In genomic region chr17:73329071-73329470, GRCm38 (mm10) we compare ENCODE assay signal across 22 mouse cellular contexts.
DNase-seq lines count a peak whose midpoint lies in the region; ATAC-seq and TF ChIP-seq lines count a peak whose summit lies in the region.
"Had no signal": no experiment of that assay in that cellular context is flagged by ENCODE, and none has a peak within 500 bp of the region (broad histone marks: within the 10 kb centered on the region; RNA-seq: fewer than 3 reads in every experiment).

No protein-coding gene starts in this region.

- ATAC-seq in embryonic facial prominence, embryonic 14.5 days (ENCODE audit: low read depth), result peak; percentile 22; the same call in 1 of the 2 replicates
- ATAC-seq in hindbrain, embryonic 16.5 days, result peak; percentile 59
- no peak for ATAC-seq in midbrain, postnatal 0 days (ENCODE audit: low FRiP score)
- ATAC-seq in midbrain, embryonic 14.5 days (ENCODE audit: low FRiP score, low TSS enrichment), result no peak
- ATAC-seq: intestine, postnatal 0 days; lung, postnatal 0 days; midbrain, embryonic 16.5 days had no signal

- H3K4me2 ChIP-seq in embryonic facial prominence, embryonic 14.5 days (ENCODE audit: low read depth, low read length), result no peak overlapping the region
- H3K4me2 ChIP-seq in hindbrain, embryonic 16.5 days (ENCODE audit: low read length), result no peak overlapping the region
- no peak overlapping the region for H3K4me2 ChIP-seq in midbrain, postnatal 0 days (ENCODE audit: low read depth, low read length, poor library complexity, severe bottlenecking)
- no peak overlapping the region for H3K4me2 ChIP-seq in midbrain, embryonic 14.5 days (ENCODE audit: low read length)
- H3K4me2 ChIP-seq: heart, embryonic 12.5 days; liver, embryonic 15.5 days; stomach, embryonic 15.5 days had no signal

- DNase-seq in embryonic facial prominence, embryonic 14.5 days (ENCODE audit: low spot score), result peak; percentile 59
- DNase-seq in embryonic facial prominence, embryonic 10.5 days (ENCODE audit: low spot score), result no peak
- no peak for DNase-seq in hindbrain, embryonic 10.5 days (ENCODE audit: low spot score)
- DNase-seq in midbrain, postnatal 0 days (ENCODE audit: low spot score), result peak; percentile 61
- DNase-seq in midbrain, embryonic 14.5 days, result no peak
- peak; percentile 55 for DNase-seq in fat pad, adult 2 months (ENCODE audit: extremely low read depth, low read depth, low spot score)
- DNase-seq: adrenal gland, postnatal 25 days; gastrocnemius, postnatal 14 days; heart, adult 11 months; heart, postnatal 10 days; kidney, postnatal 25 days; liver; thymus, postnatal 25 days had no signal

- H3K4me1 ChIP-seq in embryonic facial prominence, embryonic 14.5 days (ENCODE audit: control insufficient read depth, insufficient read depth, low read length), result no peaks in the 10 kb centered on the region
- H3K4me1 ChIP-seq in embryonic facial prominence, embryonic 10.5 days, result no peaks in the 10 kb centered on the region
- H3K4me1 ChIP-seq in hindbrain, embryonic 16.5 days (ENCODE audit: control insufficient read depth, insufficient read depth, low read depth, low read length), result peaks cover 3% of the 10 kb centered on the region; the same call in 1 of the 2 replicates
- H3K4me1 ChIP-seq in hindbrain, embryonic 10.5 days (replicated peaks), result peaks cover 11% of the 10 kb centered on the region
- no peaks in the 10 kb centered on the region for H3K4me1 ChIP-seq in midbrain, postnatal 0 days (ENCODE audit: insufficient read depth, low read length)
- no peaks in the 10 kb centered on the region for H3K4me1 ChIP-seq in midbrain, embryonic 14.5 days (ENCODE audit: control insufficient read depth, insufficient read depth, low read length)
- H3K4me1 ChIP-seq: liver, embryonic 15.5 days; stomach, embryonic 15.5 days had no signal

- H3K27me3 ChIP-seq in embryonic facial prominence, embryonic 14.5 days (replicated peaks; ENCODE audit: control insufficient read depth, insufficient read depth, low read length), result no peaks in the 10 kb centered on the region
- H3K27me3 ChIP-seq in embryonic facial prominence, embryonic 10.5 days (replicated peaks; ENCODE audit: low read depth, poor library complexity, severe bottlenecking), result no peaks in the 10 kb centered on the region
- no peaks in the 10 kb centered on the region for H3K27me3 ChIP-seq in hindbrain, embryonic 16.5 days (replicated peaks; ENCODE audit: control insufficient read depth, insufficient read depth, low read length)
- H3K27me3 ChIP-seq in hindbrain, embryonic 10.5 days (ENCODE audit: insufficient read depth, poor library complexity, severe bottlenecking), result no peaks in the 10 kb centered on the region
- H3K27me3 ChIP-seq in midbrain, postnatal 0 days (ENCODE audit: insufficient read depth, low read length), result no peaks in the 10 kb centered on the region
- no peaks in the 10 kb centered on the region for H3K27me3 ChIP-seq in midbrain, embryonic 14.5 days (ENCODE audit: control insufficient read depth, insufficient read depth, low read length)
- H3K27me3 ChIP-seq: heart, embryonic 12.5 days had no signal

- no peaks in the 10 kb centered on the region for H3K9me3 ChIP-seq in embryonic facial prominence, embryonic 14.5 days (ENCODE audit: control insufficient read depth, low read length)
- H3K9me3 ChIP-seq in embryonic facial prominence, embryonic 10.5 days, result no peaks in the 10 kb centered on the region
- H3K9me3 ChIP-seq in hindbrain, embryonic 16.5 days (ENCODE audit: control insufficient read depth, low read length), result no peaks in the 10 kb centered on the region
- H3K9me3 ChIP-seq in hindbrain, embryonic 10.5 days, result no peaks in the 10 kb centered on the region
- H3K9me3 ChIP-seq in midbrain, postnatal 0 days (ENCODE audit: low read length), result no peaks in the 10 kb centered on the region
- no peaks in the 10 kb centered on the region for H3K9me3 ChIP-seq in midbrain, embryonic 14.5 days (ENCODE audit: control insufficient read depth, low read length)
- H3K9me3 ChIP-seq: heart, embryonic 12.5 days; liver, embryonic 15.5 days; stomach, embryonic 15.5 days had no signal

- TF ChIP-seq CTCF in midbrain, postnatal 0 days (IDR thresholded peaks at IDR 0.05), result no peak

- H3K27ac ChIP-seq in embryonic facial prominence, embryonic 14.5 days (replicated peaks; ENCODE audit: low read depth, low read length), result no peak overlapping the region
- H3K27ac ChIP-seq in embryonic facial prominence, embryonic 10.5 days (replicated peaks), result no peak overlapping the region
- H3K27ac ChIP-seq in hindbrain, embryonic 16.5 days (ENCODE audit: low read depth, low read length), result peak overlapping the region; percentile 31; the same call in 1 of the 2 replicates
- H3K27ac ChIP-seq in hindbrain, embryonic 10.5 days, result no peak overlapping the region
- no peak overlapping the region for H3K27ac ChIP-seq in midbrain, postnatal 0 days (ENCODE audit: low read depth, low read length)
- no peak overlapping the region for H3K27ac ChIP-seq in midbrain, embryonic 14.5 days (replicated peaks; ENCODE audit: low read depth, low read length)
- H3K27ac ChIP-seq: layer of hippocampus, adult 2 months; liver, embryonic 15.5 days; macrophage; stomach, embryonic 15.5 days had no signal

- H3K4me3 ChIP-seq in embryonic facial prominence, embryonic 14.5 days (ENCODE audit: low read depth, low read length), result no peak overlapping the region
- no peak overlapping the region for H3K4me3 ChIP-seq in embryonic facial prominence, embryonic 10.5 days
- H3K4me3 ChIP-seq in hindbrain, embryonic 16.5 days (ENCODE audit: low read length), result no peak overlapping the region
- no peak overlapping the region for H3K4me3 ChIP-seq in hindbrain, embryonic 10.5 days
- no peak overlapping the region for H3K4me3 ChIP-seq in midbrain, postnatal 0 days (ENCODE audit: low read depth, low read length)
- H3K4me3 ChIP-seq in midbrain, embryonic 14.5 days (replicated peaks; ENCODE audit: low read depth, low read length), result no peak overlapping the region
- H3K4me3 ChIP-seq: heart, embryonic 12.5 days; layer of hippocampus, adult 2 months; liver, embryonic 15.5 days; stomach, embryonic 15.5 days had no signal

- no peak overlapping the region for H3K9ac ChIP-seq in embryonic facial prominence, embryonic 14.5 days (ENCODE audit: low read depth, low read length)
- H3K9ac ChIP-seq in hindbrain, embryonic 16.5 days (ENCODE audit: low read depth, low read length), result no peak overlapping the region
- no peak overlapping the region for H3K9ac ChIP-seq in midbrain, postnatal 0 days (replicated peaks; ENCODE audit: low read length, poor library complexity, severe bottlenecking)
- no peak overlapping the region for H3K9ac ChIP-seq in midbrain, embryonic 14.5 days (replicated peaks; ENCODE audit: low read length)
- H3K9ac ChIP-seq: heart, embryonic 12.5 days; liver, embryonic 15.5 days; stomach, embryonic 15.5 days had no signal

- 57% methylated on average over 5 of the region's 5 CpGs for WGBS in embryonic facial prominence, embryonic 14.5 days
- WGBS in embryonic facial prominence, embryonic 10.5 days, result 89% methylated on average over 5 of the region's 5 CpGs
- WGBS in hindbrain, embryonic 16.5 days, result 52% methylated on average over 5 of the region's 5 CpGs
- WGBS in hindbrain, embryonic 10.5 days, result 80% methylated on average over 5 of the region's 5 CpGs
- 71% methylated on average over 5 of the region's 5 CpGs for WGBS in midbrain, postnatal 0 days
- 86% methylated on average over 5 of the region's 5 CpGs for WGBS in midbrain, embryonic 14.5 days

- no peaks in the 10 kb centered on the region for H3K36me3 ChIP-seq in embryonic facial prominence, embryonic 14.5 days (ENCODE audit: control insufficient read depth, insufficient read depth, low read length)
- H3K36me3 ChIP-seq in embryonic facial prominence, embryonic 10.5 days (replicated peaks), result no peaks in the 10 kb centered on the region
- H3K36me3 ChIP-seq in hindbrain, embryonic 16.5 days (ENCODE audit: control insufficient read depth, insufficient read depth, low read length), result no peaks in the 10 kb centered on the region
- H3K36me3 ChIP-seq in hindbrain, embryonic 10.5 days, result no peaks in the 10 kb centered on the region
- no peaks in the 10 kb centered on the region for H3K36me3 ChIP-seq in midbrain, postnatal 0 days (ENCODE audit: insufficient read depth, low read length)
- no peaks in the 10 kb centered on the region for H3K36me3 ChIP-seq in midbrain, embryonic 14.5 days (ENCODE audit: control insufficient read depth, insufficient read depth, low read length)
- H3K36me3 ChIP-seq: heart, embryonic 12.5 days; liver, embryonic 15.5 days; stomach, embryonic 15.5 days had no signal

Comparison
In these comparisons a context has a peak if more than half of its experiments do, and no peak if none do; other contexts are left out.
1. DNase-seq: peak in embryonic facial prominence, embryonic 14.5 days (single experiment), midbrain, postnatal 0 days (single experiment) and fat pad, adult 2 months (single experiment); none in embryonic facial prominence, embryonic 10.5 days (single experiment), hindbrain, embryonic 10.5 days (single experiment) and midbrain, embryonic 14.5 days (single experiment).
2. ATAC-seq: peak in embryonic facial prominence, embryonic 14.5 days (single experiment) and hindbrain, embryonic 16.5 days (single experiment); none in midbrain, postnatal 0 days (single experiment) and midbrain, embryonic 14.5 days (single experiment).